ENCODE assay signal across 27 mouse cellular contexts in the genomic region with DNA sequence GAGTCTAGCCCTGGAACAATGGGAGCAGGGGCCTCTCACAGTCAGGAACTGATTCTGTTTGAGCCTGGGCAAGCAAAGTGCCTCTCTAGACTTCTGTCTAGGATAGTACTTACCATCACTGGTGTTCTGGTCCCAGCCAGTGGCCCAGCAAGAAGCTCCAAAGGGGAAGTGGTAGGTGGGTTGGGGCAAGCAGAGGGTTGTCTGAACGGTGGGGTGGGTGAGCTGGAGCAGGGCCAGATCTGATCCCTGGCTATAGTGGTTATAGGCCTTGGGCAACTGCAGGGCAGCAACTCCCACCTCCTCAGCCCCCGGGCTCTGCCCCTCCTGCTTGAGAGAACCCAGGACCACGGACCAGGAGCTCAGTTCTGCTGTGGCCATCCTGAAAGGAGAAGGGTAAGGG. TPM values are rescaled to one million over a fixed set of nuclear protein-coding genes. Genes with fewer than 3 reads are reported as not detected.
"Had no signal": no experiment of that assay in that cellular context is flagged by ENCODE, and none has a peak within 500 bp of the region (broad histone marks: within the 10 kb centered on the region; RNA-seq: fewer than 3 reads in every experiment).

No protein-coding gene starts in this region.

- H3K27ac ChIP-seq: liver, embryonic 13.5 days; liver, embryonic 15.5 days; macrophage; midbrain, embryonic 13.5 days; neural tube, embryonic 13.5 days; neural tube, embryonic 15.5 days had no signal

- H3K4me2 ChIP-seq: liver, embryonic 13.5 days; liver, embryonic 15.5 days; lung, embryonic 14.5 days; midbrain, embryonic 11.5 days; midbrain, embryonic 13.5 days; neural tube, embryonic 13.5 days; neural tube, embryonic 15.5 days had no signal

- H3K9ac ChIP-seq: liver, embryonic 13.5 days; liver, embryonic 15.5 days; lung, embryonic 14.5 days; midbrain, embryonic 13.5 days; neural tube, embryonic 15.5 days had no signal

- ATAC-seq: midbrain, embryonic 13.5 days; midbrain, embryonic 16.5 days had no signal

- H3K27me3 ChIP-seq: liver, embryonic 13.5 days; liver, embryonic 15.5 days; megakaryocyte, embryonic 14.5 days; midbrain, embryonic 13.5 days; neural tube, embryonic 13.5 days; neural tube, embryonic 15.5 days had no signal

- H3K9me3 ChIP-seq: liver, embryonic 13.5 days; liver, embryonic 15.5 days; megakaryocyte, embryonic 14.5 days; midbrain, embryonic 13.5 days; neural tube, embryonic 13.5 days; neural tube, embryonic 15.5 days had no signal

- H3K4me3 ChIP-seq: liver, embryonic 13.5 days; liver, embryonic 15.5 days; megakaryocyte, embryonic 14.5 days; midbrain, embryonic 13.5 days; myocyte; neural tube, embryonic 13.5 days; neural tube, embryonic 15.5 days had no signal

- DNase-seq: liver, embryonic 13.5 days; lung, adult 18-20 months; lung, embryonic 14.5 days; lung, postnatal 10 days; retina, postnatal 1 day; right cerebral cortex, adult 18-20 months; right cerebral cortex, postnatal 25 days; right cerebral cortex, postnatal 4 days; spleen, adult 18-20 months; thymus, adult 18-20 months; thymus, postnatal 14 days; thymus, postnatal 36 days had no signal

RNA-seq across cellular contexts. Expression of gene Prss53, which starts 1.9 kb away (rescaled TPM):
- polyA plus RNA-seq: macrophage had no signal

RNA-seq across cellular contexts. Expression of gene Gm21974, which starts 6.4 kb away (rescaled TPM):
- polyA plus RNA-seq: liver, embryonic 13.5 days; liver, embryonic 15.5 days; lung, embryonic 14.5 days; lung, embryonic 16.5 days; macrophage; midbrain, embryonic 11.5 days; midbrain, embryonic 13.5 days; midbrain, embryonic 16.5 days; myocyte; neural tube, embryonic 11.5 days; neural tube, embryonic 13.5 days; neural tube, embryonic 15.5 days; small intestine, adult 2 months; stomach, embryonic 14.5 days; stomach, embryonic 16.5 days; thymus, postnatal 0 days had no signal
